Mouse (Mus musculus): ENCODE data around the gene 2010315B03Rik. TPM values are rescaled to one million over a fixed set of nuclear protein-coding genes. Genes with fewer than 3 reads are reported as not detected.
"Not testable (repeated sequence)": the region's sequence is repeated elsewhere in the genome, so short reads cannot be mapped to it uniquely, and the experiment has no call there.

Gene 2010315B03Rik
- polyA plus RNA-seq, 1 experiment from 2014 or later = 9.5 TPM

DNA sequence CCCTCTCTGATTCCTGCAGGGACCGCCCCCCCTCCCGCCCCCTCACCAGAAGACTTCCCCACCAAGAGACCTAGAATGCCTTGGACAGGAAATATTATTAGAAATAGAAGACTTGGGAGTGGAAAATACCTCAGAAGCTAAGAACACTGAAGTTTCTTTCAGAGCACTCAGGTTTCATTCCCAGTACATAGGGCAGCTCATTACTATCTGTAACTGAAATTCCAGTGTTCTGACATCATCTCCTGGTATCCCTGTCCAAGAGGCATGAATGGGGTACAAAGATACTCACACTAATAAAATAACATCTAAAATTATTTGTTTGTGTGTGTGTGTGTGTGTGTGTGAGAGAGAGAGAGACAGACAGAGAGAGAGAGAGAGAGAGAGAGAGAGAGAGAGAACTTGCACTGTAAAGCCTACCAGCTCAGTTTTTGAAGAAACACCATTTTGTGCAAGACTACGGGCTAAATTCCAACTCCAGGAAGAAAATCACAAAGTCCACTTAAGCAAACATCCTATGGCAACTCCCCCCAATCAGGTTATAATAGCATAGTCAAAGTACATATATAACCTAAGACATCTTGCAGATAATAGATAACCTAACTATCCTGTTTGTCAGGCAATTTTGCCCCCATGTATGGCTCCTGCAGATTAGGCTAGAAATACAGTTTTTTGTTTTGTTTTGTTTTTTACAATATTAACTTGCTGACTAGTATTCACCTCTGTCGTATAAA, 49.3 kb downstream of the 2010315B03Rik start:
- Histone ChIP-seq H3K4me1 (replicated peaks) (peaks cover 8% of the 10 kb centered on the region), H3K36me3 (no peaks in the 10 kb centered on the region), H3K4me2 (no peak overlapping the region), H3K27me3 (no peaks in the 10 kb centered on the region), H3K4me3 (no peak overlapping the region), H3K27ac (no peak overlapping the region), H3K9me3 (no peaks in the 10 kb centered on the region), H3K9ac (no peak overlapping the region)
- ATAC-seq (ENCODE audit: low FRiP score) = no peak
- WGBS = 82% methylated on average over 4 of the region's 4 CpGs

- Histone ChIP-seq H3K27ac (no peak overlapping the region), H3K4me1 (replicated peaks) (no peaks in the 10 kb centered on the region), H3K4me3 (no peak overlapping the region), H3K9me3 (peaks cover 11% of the 10 kb centered on the region), H3K9ac (no peak overlapping the region), H3K36me3 (no peaks in the 10 kb centered on the region), H3K27me3 (no peaks in the 10 kb centered on the region), H3K4me2 (no peak overlapping the region)
- WGBS = 84% methylated on average over 4 of the region's 4 CpGs
- no peak for ATAC-seq (ENCODE audit: low FRiP score)
Measured at GRCm38 (mm10) chr9:124258067-124258556, 54.4 kb downstream of the 2010315B03Rik start.

- no peak overlapping the region for H3K4me3 ChIP-seq
- H3K27ac ChIP-seq = no peak overlapping the region
- no peaks in the 10 kb centered on the region for H3K4me1 ChIP-seq (replicated peaks)
- WGBS = 56% methylated on average over 1 of the region's 1 CpGs
- peaks cover 11% of the 10 kb centered on the region for H3K9me3 ChIP-seq
- H3K9ac ChIP-seq = no peak overlapping the region
- no peak overlapping the region for H3K4me2 ChIP-seq
- no peaks in the 10 kb centered on the region for H3K27me3 ChIP-seq
- peak; percentile 66 for ATAC-seq (ENCODE audit: low FRiP score)
- no peaks in the 10 kb centered on the region for H3K36me3 ChIP-seq
Measured at GRCm38 (mm10) chr9:124257200-124258066, 55.1 kb downstream of the 2010315B03Rik start.

GRCm38 (mm10) chr9:124256271-124257199, 56.0 kb downstream of the 2010315B03Rik start:
- H3K9ac ChIP-seq; H3K4me1 ChIP-seq (replicated peaks); H3K4me2 ChIP-seq; H3K27me3 ChIP-seq; H3K27ac ChIP-seq; H3K4me3 ChIP-seq; H3K36me3 ChIP-seq: not testable (repeated sequence)
- H3K9me3 ChIP-seq = peaks cover 11% of the 10 kb centered on the region
- WGBS = 17% methylated on average over 1 of the region's 1 CpGs
- ATAC-seq (ENCODE audit: low FRiP score) = peak; percentile 80; the same call in 1 of the 2 replicates

DNA sequence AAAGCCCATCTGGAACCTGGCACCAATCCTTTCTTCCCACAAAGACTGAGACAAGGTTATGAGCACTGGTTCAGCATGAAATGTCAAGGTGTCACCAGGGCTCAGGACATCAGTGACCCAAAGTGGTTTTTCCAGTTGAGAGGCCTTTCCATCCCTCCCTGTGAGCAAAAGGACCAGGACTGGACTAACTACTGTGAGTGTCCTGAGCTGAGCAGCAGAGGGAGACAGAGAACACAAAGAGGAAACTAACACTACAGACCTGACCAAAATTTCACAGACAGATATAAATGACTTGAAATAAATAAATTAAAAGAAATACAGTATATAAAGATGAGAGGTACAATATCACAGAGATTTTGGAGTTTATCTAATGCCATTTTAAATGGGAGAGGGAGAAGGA, 61.1 kb downstream of the 2010315B03Rik start:
- Histone ChIP-seq H3K9me3 (peaks cover 4% of the 10 kb centered on the region), H3K27ac (no peak overlapping the region), H3K9ac (no peak overlapping the region), H3K4me1 (replicated peaks) (peaks cover 5% of the 10 kb centered on the region; the same call in 1 of the 2 replicates), H3K4me2 (no peak overlapping the region), H3K4me3 (no peak overlapping the region), H3K27me3 (no peaks in the 10 kb centered on the region), H3K36me3 (no peaks in the 10 kb centered on the region)
- no peak for ATAC-seq (ENCODE audit: low FRiP score)

Other genes with a start within 250 kb of the 2010315B03Rik start
- gene Ccr2, start 210.7 kb downstream of the 2010315B03Rik start, polyA plus RNA-seq (2015; fragmentation: Nextera tagmentation; extraction: Ambion mirVana) = 0.22 and 0.32 TPM in 2 replicates
- gene Ccr5, start 191.2 kb downstream of the 2010315B03Rik start, polyA plus RNA-seq (2015; fragmentation: Nextera tagmentation; extraction: Ambion mirVana) = 0.52 and 0.90 TPM in 2 replicates
- 154 and 166 TPM in 2 replicates for gene Ppp2r3d, start 164.2 kb upstream of the 2010315B03Rik start, polyA plus RNA-seq (2015; fragmentation: Nextera tagmentation; extraction: Ambion mirVana)
- not detected in 2 replicates for gene Gm21836, start 181.1 kb upstream of the 2010315B03Rik start, polyA plus RNA-seq (2015; fragmentation: Nextera tagmentation; extraction: Ambion mirVana)

Data from hindbrain, embryonic 13.5 days (tissue).